Mouse (Mus musculus) lung, postnatal 14 days (tissue): Measurements from ENCODE around the gene Dab1.

Experiments used
- DNase-seq: peaks from one replicate; pipeline ENCODE4 v3.0.0; 2021

The Dab1 gene

DNA sequence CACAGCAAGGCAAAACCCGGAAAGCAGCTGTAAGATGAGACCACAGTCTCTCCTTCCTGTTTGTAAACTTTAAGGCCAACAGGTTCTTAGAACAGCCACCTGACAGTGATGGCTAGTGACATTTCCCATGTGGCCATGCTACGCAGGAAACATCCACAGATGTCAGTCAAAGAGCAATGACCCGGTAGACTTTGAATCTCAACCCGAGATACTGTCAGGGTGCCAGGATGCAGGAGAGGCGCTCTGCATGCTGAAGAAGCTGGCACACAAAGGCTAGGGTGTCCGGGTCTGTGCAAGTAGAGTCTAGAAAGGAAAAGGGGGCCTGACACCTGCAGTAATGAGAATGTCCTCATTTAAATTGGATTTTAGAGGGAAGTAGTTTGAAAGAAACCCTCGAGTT, 222.0 kb downstream of the Dab1 start:
- no peak for DNase-seq

DNA sequence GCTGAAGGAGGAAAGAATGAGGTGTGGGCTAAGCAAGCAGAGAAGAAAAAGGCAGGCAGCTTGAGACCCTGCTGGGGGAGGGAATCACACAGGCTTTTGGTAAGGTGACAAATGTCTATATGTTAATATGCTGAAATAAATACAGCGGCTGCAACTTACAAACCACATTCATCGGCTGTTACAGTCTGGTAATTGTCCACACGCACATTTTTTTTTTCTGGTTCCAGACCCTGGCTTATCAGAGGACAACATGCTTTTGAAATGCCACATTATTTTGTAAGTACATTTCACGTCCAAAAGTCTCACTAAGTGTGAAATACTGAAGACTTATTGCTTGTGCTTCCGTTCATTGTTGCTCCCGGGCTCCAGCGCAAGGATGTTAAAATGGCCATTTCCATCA, 225.5 kb downstream of the Dab1 start:
- no peak for DNase-seq

GRCm38 (mm10) chr4:103857173-103857572, 238.0 kb downstream of the Dab1 start:
- no peak for DNase-seq

- DNase-seq, result peak; percentile 13
Observed at GRCm38 (mm10) chr4:103875564-103875963, 256.4 kb downstream of the Dab1 start.

- no peak for DNase-seq
Observed at GRCm38 (mm10) chr4:103878841-103879240, 259.7 kb downstream of the Dab1 start.

DNA sequence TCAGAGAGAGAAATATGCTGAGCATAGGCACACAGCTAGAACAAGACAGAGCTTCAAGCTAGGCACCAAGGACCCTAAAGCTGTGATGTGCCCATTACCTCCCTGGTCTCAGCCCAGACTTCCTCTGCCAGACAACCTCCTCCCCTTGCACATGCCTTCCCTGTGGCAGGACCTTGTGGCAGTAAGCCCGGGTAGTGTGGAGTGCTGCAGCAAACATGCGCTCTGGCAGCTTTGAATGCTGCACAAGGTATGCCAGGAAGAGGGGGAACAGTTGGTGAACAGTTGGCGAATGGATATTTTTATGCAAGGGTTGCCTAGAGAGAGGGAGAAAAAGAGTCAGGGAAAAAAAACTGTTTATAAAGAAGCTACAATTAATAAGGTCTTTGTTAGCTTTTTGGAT, 262.5 kb downstream of the Dab1 start:
- DNase-seq, result no peak

DNA sequence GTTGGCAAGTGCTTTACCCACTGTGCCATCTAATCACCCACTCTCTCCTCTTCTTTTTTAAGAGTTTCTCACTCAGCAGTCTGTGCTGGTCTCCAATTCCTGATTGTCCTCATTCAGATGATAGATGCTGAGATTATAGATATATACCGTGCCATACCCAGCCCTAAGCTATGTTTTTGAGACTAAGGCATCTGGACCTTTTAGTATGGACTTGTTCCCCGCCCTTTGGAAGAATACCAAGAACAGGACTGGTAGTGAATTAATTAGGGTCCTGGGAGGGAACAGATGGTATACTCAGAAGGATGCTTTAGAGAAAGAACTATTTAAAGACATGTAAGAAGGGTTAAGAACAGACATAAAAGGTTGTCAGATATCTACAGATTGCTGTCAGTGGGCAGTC, 268.9 kb downstream of the Dab1 start:
- no peak for DNase-seq

GRCm38 (mm10) chr4:103889110-103889509, 270.0 kb downstream of the Dab1 start:
- DNase-seq, result no peak

- no peak for DNase-seq
Observed at GRCm38 (mm10) chr4:103896806-103897205, 277.6 kb downstream of the Dab1 start.

DNA sequence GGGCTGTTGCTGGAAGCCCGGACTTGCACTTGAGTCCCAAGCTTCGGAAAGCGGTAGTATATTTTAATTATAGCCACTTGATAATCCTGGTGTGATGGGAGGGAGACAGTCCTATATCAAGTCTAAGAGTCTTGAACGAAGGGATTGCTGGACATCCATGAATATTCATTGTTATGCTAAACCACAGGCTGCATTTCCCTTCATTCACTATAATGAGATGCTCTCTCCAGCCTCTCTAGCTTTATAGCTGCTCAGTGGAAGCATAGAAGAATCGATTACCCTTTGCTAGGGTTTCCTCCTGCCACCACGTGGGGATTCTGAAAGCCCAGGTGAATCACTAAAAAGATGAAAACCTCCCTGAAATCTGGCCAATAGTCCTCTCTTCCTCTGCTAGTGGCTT, 278.5 kb downstream of the Dab1 start:
- no peak for DNase-seq

DNA sequence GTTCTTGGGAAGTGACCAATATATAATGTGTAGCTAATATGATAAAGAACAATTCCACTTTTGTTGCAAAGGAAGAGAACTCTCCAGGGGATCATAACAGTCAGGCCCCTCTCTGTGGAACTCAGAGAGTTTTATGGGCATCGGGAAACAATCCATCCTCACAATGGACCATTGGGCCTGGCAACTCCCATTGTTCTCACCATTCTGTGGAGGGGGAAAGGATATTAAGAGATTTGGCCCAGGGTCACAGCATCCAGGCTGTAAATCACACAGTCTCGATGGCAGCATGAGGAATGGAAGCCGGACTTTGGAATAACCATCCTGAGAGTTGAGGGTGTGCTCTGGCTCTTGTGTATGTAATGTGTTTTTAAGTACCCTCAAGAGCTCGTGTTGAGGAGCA, 292.3 kb downstream of the Dab1 start:
- DNase-seq, result no peak

DNA sequence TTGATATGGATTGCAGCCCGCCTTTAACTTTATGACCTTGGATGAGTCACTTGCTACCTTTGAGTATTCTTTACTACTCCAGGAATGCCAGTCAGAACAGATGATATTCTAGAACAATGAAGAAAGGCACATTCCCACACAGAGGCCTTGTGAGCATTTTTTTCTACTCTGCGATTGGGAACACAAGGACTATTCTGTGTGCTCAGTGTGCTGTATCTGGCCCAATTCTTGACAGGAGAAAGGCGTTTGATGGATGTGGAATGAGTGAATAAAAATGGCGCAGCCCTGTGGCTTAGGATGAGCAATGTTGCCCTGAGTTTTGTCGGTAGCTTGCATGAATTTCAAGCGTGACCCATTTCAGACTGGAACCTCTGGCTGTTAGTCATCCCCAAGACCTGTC, 292.9 kb downstream of the Dab1 start:
- no peak for DNase-seq

- DNase-seq, result no peak
Observed at GRCm38 (mm10) chr4:103922431-103922931, 303.3 kb downstream of the Dab1 start.

GRCm38 (mm10) chr4:103926682-103927081, 307.5 kb downstream of the Dab1 start:
- peak; percentile 2 for DNase-seq

DNA sequence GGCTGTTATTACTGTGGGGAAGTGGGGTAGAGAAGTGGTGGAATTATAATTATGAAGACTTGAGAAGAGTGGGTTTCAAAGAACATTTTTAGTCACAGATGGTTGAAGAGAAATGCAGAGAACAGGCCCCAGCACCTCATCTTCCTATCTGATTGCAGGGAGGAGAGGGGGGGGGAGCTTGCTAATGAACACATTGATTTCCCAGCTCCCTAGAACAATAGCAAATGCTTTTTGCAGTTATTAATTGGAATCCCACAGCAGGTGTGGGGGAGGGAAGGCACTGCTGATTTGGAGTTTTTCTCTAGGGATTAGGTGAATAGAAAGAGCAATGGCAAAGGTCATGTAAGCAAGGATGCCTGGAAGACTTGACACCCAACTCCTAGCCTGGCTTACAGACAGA, 310.5 kb downstream of the Dab1 start:
- no peak for DNase-seq

DNA sequence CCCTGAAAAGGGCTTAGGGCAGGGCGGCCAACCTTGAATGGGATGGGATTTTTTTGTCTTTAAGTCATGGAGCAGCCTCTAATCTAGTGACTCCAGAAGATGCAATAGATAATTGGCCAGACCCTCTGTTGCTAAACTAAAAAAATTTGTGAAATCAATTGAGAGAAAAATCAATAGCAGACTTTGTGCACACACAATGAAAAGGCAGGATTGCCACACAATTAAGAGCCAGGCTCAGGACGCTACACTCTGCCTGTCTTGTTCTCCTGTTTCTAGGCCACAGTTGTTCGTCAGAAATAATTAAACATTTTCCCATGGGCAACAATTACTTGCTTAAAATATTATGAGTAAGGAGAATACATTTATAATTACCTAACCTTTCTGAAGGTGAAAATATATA, 315.2 kb downstream of the Dab1 start:
- no peak for DNase-seq

DNA sequence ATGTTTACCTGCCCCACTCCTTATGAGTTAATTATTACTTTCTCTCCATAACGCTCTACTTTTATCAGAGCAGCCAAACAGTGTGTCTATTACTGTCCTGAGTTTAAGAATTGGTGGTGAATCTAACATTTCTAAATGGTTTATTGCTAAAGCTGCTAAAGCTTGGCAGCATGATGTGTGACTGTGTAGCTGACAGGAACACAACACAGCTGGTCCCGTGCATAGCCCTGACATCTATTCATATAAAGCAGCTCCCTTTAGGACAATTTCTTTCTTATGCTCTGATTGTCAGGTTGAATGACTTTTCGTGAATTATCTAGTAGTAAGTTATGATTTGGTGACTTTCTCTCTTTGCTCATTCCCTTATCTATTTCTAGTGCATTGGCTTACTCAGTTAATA, 329.1 kb downstream of the Dab1 start:
- peak; percentile 40 for DNase-seq

DNA sequence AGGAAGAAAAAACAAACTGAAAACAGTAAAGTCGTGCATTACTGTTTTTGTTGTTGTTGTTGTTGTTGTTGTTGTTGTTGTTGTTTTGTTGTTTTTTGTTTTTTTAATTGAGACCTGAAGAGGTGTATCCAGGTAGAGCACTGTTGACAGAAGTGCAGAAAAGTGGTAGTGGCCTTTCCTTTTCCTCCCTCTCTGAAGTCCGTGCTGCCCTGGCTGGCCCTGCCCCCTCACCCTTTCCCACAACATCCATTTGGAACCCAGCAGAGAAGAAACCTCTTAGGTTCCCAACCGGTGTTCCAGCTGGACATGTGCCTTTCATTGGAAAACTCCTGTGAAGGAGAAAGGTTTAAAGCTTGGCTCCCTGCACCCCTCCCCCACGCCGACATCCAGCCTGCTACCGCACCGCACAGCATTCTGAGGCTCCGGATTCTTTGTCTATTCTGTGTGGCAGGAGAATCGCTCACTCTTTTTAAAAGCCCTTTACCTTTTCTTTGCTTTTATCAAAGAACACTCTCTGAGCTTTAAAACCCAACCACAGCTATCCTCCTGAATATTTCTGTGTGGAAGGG, 334.6 kb downstream of the Dab1 start:
- DNase-seq, result no peak

GRCm38 (mm10) chr4:103961134-103962049, 342.2 kb downstream of the Dab1 start:
- no peak for DNase-seq

DNA sequence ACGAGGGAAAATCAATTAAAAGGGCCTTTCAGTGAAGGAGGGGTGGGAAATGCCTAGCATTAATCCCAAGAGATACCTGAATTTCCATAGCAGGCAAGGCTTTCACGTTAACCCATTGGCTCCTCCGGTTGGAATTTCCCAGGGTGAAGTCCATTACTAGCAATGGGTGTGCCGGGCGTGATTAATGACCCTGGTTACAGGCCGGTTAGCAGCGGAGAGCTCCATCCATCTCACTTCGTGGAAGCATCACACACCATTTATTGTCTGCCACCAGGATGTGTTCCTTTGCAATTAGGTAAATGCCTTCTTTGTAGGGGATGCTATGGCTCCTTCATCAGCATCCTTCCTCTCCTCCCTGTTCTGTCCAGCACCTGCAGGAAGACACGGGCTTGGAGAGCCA, 350.7 kb downstream of the Dab1 start:
- DNase-seq, result no peak

- DNase-seq, result no peak
Observed at GRCm38 (mm10) chr4:103974536-103974935, 355.4 kb downstream of the Dab1 start.

GRCm38 (mm10) chr4:103974946-103975345, 355.8 kb downstream of the Dab1 start:
- DNase-seq, result no peak

- no peak for DNase-seq
Observed at GRCm38 (mm10) chr4:103993884-103994283, 374.7 kb downstream of the Dab1 start.

GRCm38 (mm10) chr4:103994406-103994805, 375.2 kb downstream of the Dab1 start:
- no peak for DNase-seq
